Comparison of ENCODE assay signal across 8 mouse cellular contexts in genomic region chr5:28457921-28458641, GRCm38 (mm10). TPM values are rescaled to one million over a fixed set of nuclear protein-coding genes. Genes with fewer than 3 reads are reported as not detected.
DNase-seq lines count a peak whose midpoint lies in the region; ATAC-seq and TF ChIP-seq lines count a peak whose summit lies in the region.

No protein-coding gene starts in this region.

- H3K4me1 ChIP-seq in forebrain, embryonic 14.5 days (ENCODE audit: control insufficient read depth, insufficient read depth, low read length): peaks cover 7% of the 10 kb centered on the region
- peaks cover 3% of the 10 kb centered on the region; the same call in 1 of the 2 replicates for H3K4me1 ChIP-seq in liver, embryonic 13.5 days (replicated peaks)
- H3K4me1 ChIP-seq in small intestine, adult 2 months (ENCODE audit: control insufficient read depth, insufficient read depth, insufficient read length, low read length): peaks cover 7% of the 10 kb centered on the region

- DNase-seq in layer of hippocampus, adult 2 months (ENCODE audit: low spot score in 2 of 2): no peak
- no peak for DNase-seq in layer of hippocampus, postnatal 14 days (ENCODE audit: low spot score in 2 of 2)
- DNase-seq in brain, adult 2 months (ENCODE audit: low read depth, low spot score): peak; percentile 40
- peak; percentile 37 for DNase-seq in forebrain, embryonic 14.5 days (ENCODE audit: low spot score)
- DNase-seq in liver, embryonic 13.5 days: no peak
- no peak for DNase-seq in layer of hippocampus, adult 18-20 months (ENCODE audit: low spot score in 2 of 2)
- no peak for DNase-seq in thymus, postnatal 0 days (ENCODE audit: low spot score)

- peak overlapping the region; percentile 59 for H3K4me2 ChIP-seq in forebrain, embryonic 14.5 days (ENCODE audit: low read length)
- H3K4me2 ChIP-seq in liver, embryonic 13.5 days: peak overlapping the region; percentile 38

- H3K9ac ChIP-seq in forebrain, embryonic 14.5 days (ENCODE audit: low read length): peak overlapping the region; percentile 35
- H3K9ac ChIP-seq in liver, embryonic 13.5 days: no peak overlapping the region

- peak; percentile 52 for ATAC-seq in forebrain, embryonic 14.5 days
- ATAC-seq in liver, embryonic 13.5 days (ENCODE audit: low read depth): no peak

- TF ChIP-seq CTCF in layer of hippocampus, adult 2 months (conservative IDR thresholded peaks at IDR 0.05): no peak
- no peak for TF ChIP-seq CTCF in small intestine, adult 2 months (IDR thresholded peaks at IDR 0.05; ENCODE audit: extremely low read depth, insufficient read length, insufficient replicate concordance, low read depth, low read length)

- no peak overlapping the region for H3K27ac ChIP-seq in layer of hippocampus, adult 2 months
- H3K27ac ChIP-seq in forebrain, embryonic 14.5 days (ENCODE audit: low read depth, low read length): no peak overlapping the region
- H3K27ac ChIP-seq in liver, embryonic 13.5 days: no peak overlapping the region
- H3K27ac ChIP-seq in small intestine, adult 2 months (ENCODE audit: insufficient read depth, low read depth, low read length): no peak overlapping the region

- WGBS in forebrain, embryonic 14.5 days: under 1% methylated on average over 85 of the region's 95 CpGs
- WGBS in liver, embryonic 13.5 days (ENCODE audit: insufficient replicate concordance): 2% methylated on average over 92 of the region's 95 CpGs
- 6% methylated on average over 95 of the region's 95 CpGs for WGBS in small intestine, adult 2 months

- no peaks in the 10 kb centered on the region for H3K36me3 ChIP-seq in forebrain, embryonic 14.5 days (ENCODE audit: control insufficient read depth, insufficient read depth, low read length)
- H3K36me3 ChIP-seq in liver, embryonic 13.5 days: no peaks in the 10 kb centered on the region
- H3K36me3 ChIP-seq in small intestine, adult 2 months (ENCODE audit: control insufficient read depth, insufficient read depth, low read length): no peaks in the 10 kb centered on the region

- TF ChIP-seq POLR2A in small intestine, adult 2 months (IDR thresholded peaks at IDR 0.05; ENCODE audit: low read depth, low read length): no peak

- peak overlapping the region; percentile 38 for H3K4me3 ChIP-seq in layer of hippocampus, adult 2 months
- peak overlapping the region; percentile 34 for H3K4me3 ChIP-seq in forebrain, embryonic 14.5 days (ENCODE audit: low read depth, low read length)
- peak overlapping the region; percentile 23 for H3K4me3 ChIP-seq in liver, embryonic 13.5 days (replicated peaks)
- H3K4me3 ChIP-seq in small intestine, adult 2 months (ENCODE audit: low read depth, low read length): peak overlapping the region; percentile 31

- no peaks in the 10 kb centered on the region for H3K9me3 ChIP-seq in forebrain, embryonic 14.5 days (replicated peaks; ENCODE audit: control insufficient read depth, low read length)
- H3K9me3 ChIP-seq in liver, embryonic 13.5 days (replicated peaks): no peaks in the 10 kb centered on the region

- peaks cover 69% of the 10 kb centered on the region for H3K27me3 ChIP-seq in forebrain, embryonic 14.5 days (replicated peaks; ENCODE audit: control insufficient read depth, insufficient read depth, low read length)
- H3K27me3 ChIP-seq in liver, embryonic 13.5 days: peaks cover 81% of the 10 kb centered on the region
- peaks cover 26% of the 10 kb centered on the region for H3K27me3 ChIP-seq in small intestine, adult 2 months (ENCODE audit: control insufficient read depth, insufficient read depth, low read length)

RNA-seq across cellular contexts. Expression of gene Shh, which starts 9.0 kb away (rescaled TPM):
- total RNA-seq in layer of hippocampus, adult 2 months (2021): 1 to 10 TPM; 1.1 to 1.4 TPM
- 1 to 10 TPM; 1.4 TPM for total RNA-seq in layer of hippocampus, postnatal 14 days (2021)
- polyA plus RNA-seq in forebrain, embryonic 14.5 days (2014; fragmentation: Nextera tagmentation; extraction: Ambion mirVana): 0.70 and 0.84 TPM in 2 replicates
- polyA plus RNA-seq in liver, embryonic 13.5 days (2015; fragmentation: Nextera tagmentation; extraction: Ambion mirVana): 0.08 TPM in 1 of 2 replicates, not detected in the other
- polyA plus RNA-seq in small intestine, adult 2 months (2012; rRNA removed): 0.56 and 4.8 TPM in 2 replicates
- 1 to 10 TPM; 1.2 to 1.3 TPM for total RNA-seq in layer of hippocampus, adult 18-20 months (2021)
- polyA plus RNA-seq in thymus, postnatal 0 days (2015; fragmentation: Nextera tagmentation; extraction: Ambion mirVana): 0.04 TPM in 1 of 2 replicates, not detected in the other

Comparison
In these comparisons a context has a peak if more than half of its experiments do, and no peak if none do; other contexts are left out.
1. DNase-seq: peak in brain, adult 2 months (single experiment) and forebrain, embryonic 14.5 days (single experiment); none in layer of hippocampus, adult 2 months (0 of 2), layer of hippocampus, postnatal 14 days (0 of 2), liver, embryonic 13.5 days (single experiment), layer of hippocampus, adult 18-20 months (0 of 2) and thymus, postnatal 0 days (single experiment).
2. Peak in every context shown above with its lines, with median percentiles within 50 percentile points of each other: H3K4me3 ChIP-seq.